Mouse (Mus musculus) limb, embryonic 11.5 days (tissue): ENCODE data around the gene Trp53i13. TPM values are rescaled to one million over a fixed set of nuclear protein-coding genes. Genes with fewer than 3 reads are reported as not detected.
A peak's percentile ranks its signal among the peaks of the same experiment; 100 is the strongest.

ENCODE experiments used
- ATAC-seq: fragments of 200-750 bp; cut with Nextera tagmentation; 2 replicates; pipeline ENCODE4 v1.8.0; 2017; ENCODE audit warnings: low read depth; ENCODE audit not compliant: insufficient number of reproducible peaks, low FRiP score, low TSS enrichment
- DNase-seq: peaks from one replicate; pipeline ENCODE4 v3.0.0-alpha.2; 2015; ENCODE audit warnings: low spot score
- H3K27ac ChIP-seq: fragments of 300-500 bp; sonication (generic); replicated peaks from 2 replicates; pipeline ENCODE4 v1.5.1; 2014; ENCODE audit warnings: low read depth, mild to moderate bottlenecking, low read length
- H3K27me3 ChIP-seq: fragments of 300-500 bp; sonication (generic); 2 replicates; pipeline ENCODE4 v1.6.1; 2014; ENCODE audit warnings: mild to moderate bottlenecking, low read length, mixed read lengths; ENCODE audit not compliant: control insufficient read depth, insufficient read depth
- H3K36me3 ChIP-seq: fragments of 300-500 bp; sonication (generic); 2 replicates; pipeline ENCODE4 v1.6.1; 2014; ENCODE audit warnings: mild to moderate bottlenecking, low read length, moderate library complexity, mixed read lengths; ENCODE audit not compliant: control insufficient read depth, insufficient read depth
- H3K4me1 ChIP-seq: fragments of 300-500 bp; sonication (generic); 2 replicates; pipeline ENCODE4 v1.6.1; 2014; ENCODE audit warnings: low read length, mixed read lengths; ENCODE audit not compliant: control insufficient read depth, insufficient read depth
- H3K4me2 ChIP-seq: fragments of 300-500 bp; sonication (generic); 2 replicates; pipeline ENCODE4 v1.6.1; 2014; ENCODE audit warnings: low read depth, mild to moderate bottlenecking, moderate library complexity; ENCODE audit not compliant: severe bottlenecking
- H3K4me3 ChIP-seq: fragments of 300-500 bp; sonication (generic); 2 replicates; pipeline ENCODE4 v1.5.1; 2014; ENCODE audit warnings: low read depth, low read length
- H3K9ac ChIP-seq: fragments of 300-500 bp; sonication (generic); 2 replicates; pipeline ENCODE4 v1.6.1; 2014; ENCODE audit warnings: mild to moderate bottlenecking, low read length
- H3K9me3 ChIP-seq: fragments of 300-500 bp; sonication (generic); 2 replicates; pipeline ENCODE4 v1.6.1; 2016; ENCODE audit warnings: low read length; ENCODE audit not compliant: control insufficient read depth
- WGBS: fragments of 180-500 bp; shearing (Covaris S2); extraction: QIAGEN DNeasy Blood & Tissue Kit; methylation state at CpG from one replicate; pipeline ENCODE4 v1.1.7; 2014; 5-methylcytosine and 5-hydroxymethylcytosine counted together
- polyA plus RNA-seq: library from polyadenylated mRNA; unstranded; fragments of >200 nt; fragmentation: Nextera tagmentation; extraction: Ambion mirVana; gene quantifications from 2 replicates; pipeline ENCODE4 v1.2.1, GENCODE M21; 2014

Gene Trp53i13
- polyA plus RNA-seq, 1 experiment from 2014 or later, result 42.2 TPM

GRCm38 (mm10) chr11:77491502-77492291 is 24.1 kb downstream of the Trp53i13 start:
- under 1% methylated on average over 23 of the region's 23 CpGs for WGBS
- Histone ChIP-seq H3K4me1 (peaks cover 42% of the 10 kb centered on the region), H3K36me3 (no peaks in the 10 kb centered on the region), H3K9me3 (no peaks in the 10 kb centered on the region), H3K27ac (peak overlapping the region; percentile 89), H3K9ac (peak overlapping the region; percentile 19), H3K27me3 (no peaks in the 10 kb centered on the region), H3K4me3 (peak overlapping the region; percentile 88), H3K4me2 (peak overlapping the region; percentile 96)
- DNase-seq (no peak), ATAC-seq (peak; percentile 76)

- no peaks in the 10 kb centered on the region for H3K9me3 ChIP-seq
- peak; percentile 74 for ATAC-seq
- peak overlapping the region; percentile 96 for H3K4me2 ChIP-seq
- peak overlapping the region; percentile 88 for H3K4me3 ChIP-seq
- H3K9ac ChIP-seq, result no peak overlapping the region
- peak overlapping the region; percentile 89 for H3K27ac ChIP-seq
- WGBS, result 1% methylated on average over 13 of the region's 13 CpGs
- DNase-seq, result peak; percentile 100
- H3K4me1 ChIP-seq, result peaks cover 46% of the 10 kb centered on the region
- no peaks in the 10 kb centered on the region for H3K36me3 ChIP-seq
- H3K27me3 ChIP-seq, result no peaks in the 10 kb centered on the region
Observed at GRCm38 (mm10) chr11:77491123-77491501, 24.7 kb downstream of the Trp53i13 start.

- no peak for ATAC-seq
- Histone ChIP-seq H3K9ac (no peak overlapping the region), H3K27ac (no peak overlapping the region), H3K9me3 (no peaks in the 10 kb centered on the region), H3K36me3 (no peaks in the 10 kb centered on the region), H3K4me1 (peaks cover 53% of the 10 kb centered on the region), H3K27me3 (no peaks in the 10 kb centered on the region), H3K4me3 (peak overlapping the region; percentile 68), H3K4me2 (peak overlapping the region; percentile 96)
- 72% methylated on average over 6 of the region's 6 CpGs for WGBS
- DNase-seq, result no peak
Observed at GRCm38 (mm10) chr11:77490451-77490850, 25.3 kb downstream of the Trp53i13 start.

- Histone ChIP-seq H3K27ac (peak within 1 kb of the TSS; percentile 9; the same call in 1 of the 2 replicates), H3K9ac (peak within 1 kb of the TSS; percentile 91), H3K27me3 (no peaks in the 10 kb centered on the region), H3K36me3 (no peaks in the 10 kb centered on the region), H3K4me3 (peak within 1 kb of the TSS; percentile 68), H3K4me1 (peaks cover 53% of the 10 kb centered on the region), H3K9me3 (no peaks in the 10 kb centered on the region), H3K4me2 (peak within 1 kb of the TSS; percentile 52)
- under 1% methylated on average over 61 of the region's 87 CpGs for WGBS
- DNase-seq, result peak; percentile 84
- 0 out of 2 replicates have a peak, but pooled peaks have one; percentile 45 for ATAC-seq
Observed at GRCm38 (mm10) chr11:77489591-77490235, 26.1 kb downstream of the Trp53i13 start, which contains the start of gene Ankrd13b. TSS of gene Ankrd13b (minus strand) at chr11:77489678.

- Histone ChIP-seq H3K4me1 (peaks cover 46% of the 10 kb centered on the region), H3K4me2 (peak overlapping the region; percentile 52), H3K27me3 (no peaks in the 10 kb centered on the region), H3K4me3 (peak overlapping the region; percentile 68), H3K9ac (peak overlapping the region; percentile 91), H3K36me3 (no peaks in the 10 kb centered on the region), H3K27ac (peak overlapping the region; percentile 9; the same call in 1 of the 2 replicates), H3K9me3 (no peaks in the 10 kb centered on the region)
- ATAC-seq (no peak), DNase-seq (peak; percentile 59)
- WGBS, result 2% methylated on average over 55 of the region's 55 CpGs
Observed at GRCm38 (mm10) chr11:77488771-77489581, 26.8 kb downstream of the Trp53i13 start.

- Histone ChIP-seq H3K27me3 (no peaks in the 10 kb centered on the region), H3K9me3 (no peaks in the 10 kb centered on the region), H3K36me3 (no peaks in the 10 kb centered on the region), H3K4me2 (no peak overlapping the region; the same call in 1 of the 2 replicates), H3K4me1 (peaks cover 38% of the 10 kb centered on the region), H3K4me3 (no peak overlapping the region), H3K9ac (no peak overlapping the region), H3K27ac (0 out of 2 replicates have a peak overlapping the region, but pooled peaks have one; percentile 18)
- ATAC-seq, result no peak
- no peak for DNase-seq
- 82% methylated on average over 5 of the region's 5 CpGs for WGBS
Observed at GRCm38 (mm10) chr11:77486798-77487197, 29.0 kb downstream of the Trp53i13 start.

- peak overlapping the region; percentile 18; the same call in 1 of the 2 replicates for H3K4me2 ChIP-seq
- no peak overlapping the region for H3K9ac ChIP-seq
- H3K27me3 ChIP-seq, result no peaks in the 10 kb centered on the region
- H3K9me3 ChIP-seq, result no peaks in the 10 kb centered on the region
- H3K4me1 ChIP-seq, result peaks cover 37% of the 10 kb centered on the region
- peak; percentile 49 for DNase-seq
- ATAC-seq, result no peak
- H3K27ac ChIP-seq, result peak overlapping the region; percentile 57
- no peak overlapping the region for H3K4me3 ChIP-seq
- WGBS, result 40% methylated on average over 6 of the region's 6 CpGs
- H3K36me3 ChIP-seq, result no peaks in the 10 kb centered on the region
Observed at GRCm38 (mm10) chr11:77485229-77485628, 30.6 kb downstream of the Trp53i13 start.
